Mouse (Mus musculus) stomach, postnatal 0 days (tissue): ENCODE results near the gene Gna15. TPM values are rescaled to one million over a fixed set of nuclear protein-coding genes. Genes with fewer than 3 reads are reported as not detected.

Experiments used
- ATAC-seq: fragments of 200-750 bp; cut with Nextera tagmentation; 2 replicates; pipeline ENCODE4 v1.8.0; 2017; ENCODE audit not compliant: low FRiP score, low TSS enrichment
- DNase-seq: peaks from one replicate; pipeline ENCODE4 v3.0.0-alpha.2; 2016; ENCODE audit warnings: low spot score
- H3K27ac ChIP-seq: fragments of 300-500 bp; sonication (generic); replicated peaks from 2 replicates; pipeline ENCODE4 v1.5.1; 2014; ENCODE audit warnings: mild to moderate bottlenecking, control low read depth
- H3K27me3 ChIP-seq: fragments of 300-500 bp; sonication (generic); 2 replicates; pipeline ENCODE4 v1.6.1; 2014; ENCODE audit warnings: low read length; ENCODE audit not compliant: control insufficient read depth, insufficient read depth
- H3K36me3 ChIP-seq: fragments of 300-500 bp; sonication (generic); 2 replicates; pipeline ENCODE4 v1.6.1; 2014; ENCODE audit warnings: low read length, mixed read lengths; ENCODE audit not compliant: control insufficient read depth, insufficient read depth
- H3K4me1 ChIP-seq: fragments of 300-500 bp; sonication (generic); replicated peaks from 2 replicates; pipeline ENCODE4 v1.6.1; 2014; ENCODE audit warnings: antibody characterized with exemption; ENCODE audit not compliant: control insufficient read depth, insufficient read depth
- H3K4me2 ChIP-seq: fragments of 300-500 bp; sonication (generic); replicated peaks from 2 replicates; pipeline ENCODE4 v1.6.1; 2014; ENCODE audit warnings: low read depth, mild to moderate bottlenecking, control low read depth, moderate library complexity
- H3K4me3 ChIP-seq: fragments of 300-500 bp; sonication (generic); 2 replicates; pipeline ENCODE4 v1.5.1; 2014; ENCODE audit warnings: low read depth, low read length, control low read depth
- H3K9ac ChIP-seq: fragments of 300-500 bp; sonication (generic); 2 replicates; pipeline ENCODE4 v1.6.1; 2014; ENCODE audit warnings: mild to moderate bottlenecking, low read length, control low read depth, mixed read lengths
- H3K9me3 ChIP-seq: fragments of 300-500 bp; sonication (generic); 2 replicates; pipeline ENCODE4 v1.6.1; 2016; ENCODE audit warnings: low read length; ENCODE audit not compliant: control insufficient read depth
- CTCF ChIP-seq: IDR thresholded peaks from 2 replicates; pipeline ENCODE4 v1.5.1; 2016; ENCODE audit warnings: antibody characterized with exemption, low read depth, mild to moderate bottlenecking, moderate library complexity
- EP300 ChIP-seq: optimal IDR thresholded peaks from 2 replicates; pipeline ENCODE3; 2016; ENCODE audit warnings: antibody characterized with exemption
- WGBS: fragments of 180-500 bp; shearing (Covaris S2); extraction: QIAGEN DNeasy Blood & Tissue Kit; methylation state at CpG from one replicate; pipeline ENCODE4 v1.1.7; 2014; 5-methylcytosine and 5-hydroxymethylcytosine counted together
- polyA plus RNA-seq: library from polyadenylated mRNA; unstranded; fragments of >200 nt; fragmentation: Nextera tagmentation; extraction: Ambion mirVana; gene quantifications from 2 replicates; pipeline ENCODE4 v1.2.1, GENCODE M21; 2015

Gna15 gene
- polyA plus RNA-seq, 1 experiment from 2014 or later = 10.1 TPM

DNA sequence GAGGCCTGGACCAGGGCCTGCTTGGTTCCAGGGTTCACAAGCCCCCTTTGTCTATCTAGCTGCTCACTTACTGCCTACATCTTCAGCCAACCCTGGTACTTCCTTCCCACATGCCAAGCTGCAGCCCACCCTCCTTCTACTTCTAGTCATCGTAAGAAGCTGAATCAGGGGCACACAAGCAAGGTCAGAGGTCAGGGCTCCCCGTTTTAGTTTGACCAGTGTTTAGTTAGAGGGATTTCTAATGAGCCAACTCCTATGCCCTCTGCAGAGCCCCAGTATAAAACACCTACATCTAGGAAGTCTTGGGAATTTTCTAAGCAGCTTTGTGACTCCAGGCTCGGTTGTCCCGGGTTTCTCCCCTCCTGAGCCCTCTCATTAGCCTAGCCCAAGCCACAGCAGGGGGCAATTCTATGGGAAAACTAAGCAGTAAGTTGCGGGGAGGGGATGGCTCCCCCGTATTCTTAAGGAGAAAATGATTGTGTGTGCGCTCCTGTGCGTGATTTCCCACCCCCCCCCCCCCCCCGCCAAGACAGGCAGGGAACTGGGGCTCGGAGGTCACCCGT lies 46.3 kb upstream of the Gna15 start:
- no peak for TF ChIP-seq CTCF
- TF ChIP-seq EP300 = no peak
- Histone ChIP-seq H3K9ac (peak overlapping the region; percentile 31), H3K4me1 (peaks cover 15% of the 10 kb centered on the region), H3K4me3 (peak overlapping the region; percentile 38), H3K4me2 (peak overlapping the region; percentile 69), H3K27ac (peak overlapping the region; percentile 56), H3K9me3 (no peaks in the 10 kb centered on the region), H3K36me3 (peaks cover 10% of the 10 kb centered on the region), H3K27me3 (no peaks in the 10 kb centered on the region)
- ATAC-seq (no peak), DNase-seq (no peak)
- 9% methylated on average over 8 of the region's 11 CpGs for WGBS

DNA sequence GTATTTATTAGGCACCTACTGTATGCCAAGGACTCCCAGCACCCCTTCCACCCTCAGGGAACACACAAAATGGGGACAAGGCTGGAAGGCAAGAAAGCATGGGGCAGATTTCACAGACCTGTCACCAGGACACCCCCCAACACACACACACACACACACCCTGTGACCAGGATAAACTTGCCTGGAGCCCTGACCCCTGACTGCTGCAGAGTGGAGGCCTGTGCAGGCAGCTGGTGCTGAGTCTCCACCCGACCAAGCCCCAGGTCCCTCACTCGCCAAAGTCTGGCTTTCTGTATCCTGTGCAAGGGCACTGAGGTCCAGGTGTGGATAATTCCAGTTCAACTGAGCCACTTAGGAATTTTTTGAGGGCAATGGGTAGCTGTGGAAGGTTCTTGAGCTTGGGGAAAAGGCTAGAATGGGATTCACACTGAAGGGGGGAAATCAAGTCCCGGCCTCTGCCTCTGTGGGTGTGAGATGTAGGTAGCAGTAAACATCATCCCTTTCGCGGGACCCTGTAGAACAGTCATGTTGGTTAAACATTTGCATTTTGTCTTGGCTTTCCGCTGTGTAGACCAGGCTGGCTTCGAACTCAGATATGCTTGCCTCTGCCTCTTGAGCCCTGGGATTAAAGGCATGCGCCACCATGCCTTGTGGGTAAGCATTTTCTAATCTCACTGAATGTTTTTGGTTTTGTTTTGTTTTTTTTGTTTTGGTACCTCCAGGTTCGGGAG lies 45.6 kb upstream of the Gna15 start:
- no peak for ATAC-seq
- Histone ChIP-seq H3K4me3 (no peak overlapping the region), H3K27me3 (no peaks in the 10 kb centered on the region), H3K9me3 (no peaks in the 10 kb centered on the region), H3K4me2 (no peak overlapping the region), H3K4me1 (peaks cover 14% of the 10 kb centered on the region), H3K9ac (no peak overlapping the region), H3K27ac (no peak overlapping the region), H3K36me3 (peaks cover 16% of the 10 kb centered on the region)
- TF ChIP-seq CTCF = no peak
- no peak for TF ChIP-seq EP300
- DNase-seq = no peak
- WGBS = 69% methylated on average over 9 of the region's 9 CpGs

- Histone ChIP-seq H3K4me2 (no peak overlapping the region), H3K4me1 (peaks cover 18% of the 10 kb centered on the region), H3K36me3 (peaks cover 16% of the 10 kb centered on the region), H3K9me3 (no peaks in the 10 kb centered on the region), H3K27me3 (no peaks in the 10 kb centered on the region), H3K27ac (no peak overlapping the region), H3K9ac (no peak overlapping the region), H3K4me3 (no peak overlapping the region)
- no peak for ATAC-seq
- peak; percentile 53 for DNase-seq
- 19% methylated on average over 15 of the region's 16 CpGs for WGBS
- TF ChIP-seq CTCF (no peak), EP300 (no peak)
Observed at GRCm38 (mm10) chr10:81568381-81569191, 44.6 kb upstream of the Gna15 start.

GRCm38 (mm10) chr10:81565257-81566228 lies 41.5 kb upstream of the Gna15 start:
- H3K27ac ChIP-seq = no peak overlapping the region
- 58% methylated on average over 19 of the region's 20 CpGs for WGBS

DNA sequence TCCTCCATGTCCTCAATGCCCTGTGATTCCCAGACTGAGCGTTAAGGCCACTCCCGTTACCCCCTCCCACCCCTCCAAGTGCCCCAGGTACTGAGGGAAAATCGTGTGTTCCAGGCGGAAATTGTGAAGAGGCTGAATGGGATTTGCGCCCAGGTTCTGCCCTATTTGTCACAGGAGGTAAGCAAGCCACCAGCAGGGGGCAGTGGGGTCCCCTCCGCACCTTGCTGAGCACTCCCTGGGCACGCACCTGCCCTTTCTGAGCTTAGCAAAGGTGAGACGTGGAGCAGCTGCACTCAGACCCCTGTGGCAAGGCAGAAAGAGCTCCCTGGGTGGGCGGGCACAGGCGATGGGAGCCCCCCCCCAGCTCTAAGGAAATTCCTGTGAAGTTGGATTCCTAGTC lies 40.7 kb upstream of the Gna15 start:
- Histone ChIP-seq H3K27me3 (no peaks in the 10 kb centered on the region), H3K4me3 (no peak overlapping the region), H3K9me3 (no peaks in the 10 kb centered on the region), H3K36me3 (peaks cover 16% of the 10 kb centered on the region), H3K9ac (no peak overlapping the region), H3K27ac (no peak overlapping the region), H3K4me1 (peaks cover 11% of the 10 kb centered on the region), H3K4me2 (no peak overlapping the region)
- peak; percentile 79 for DNase-seq
- WGBS = 40% methylated on average over 10 of the region's 10 CpGs
- ATAC-seq = no peak
- TF ChIP-seq CTCF = peak; percentile 81
- TF ChIP-seq EP300 = no peak

More at GRCm38 (mm10) chr10:81565257-81566228, 41.5 kb upstream of the Gna15 start:
- Histone ChIP-seq H3K27me3 (no peaks in the 10 kb centered on the region), H3K4me3 (no peak overlapping the region), H3K4me1 (peaks cover 12% of the 10 kb centered on the region), H3K9ac (no peak overlapping the region), H3K36me3 (peaks cover 16% of the 10 kb centered on the region), H3K9me3 (no peaks in the 10 kb centered on the region), H3K4me2 (no peak overlapping the region)
- DNase-seq = no peak
- ATAC-seq = no peak
- no peak for TF ChIP-seq EP300
